Mouse (Mus musculus) embryo, embryonic 9.5 days (tissue): ENCODE results near the gene Sdk1.

ENCODE experiments used
- DNase-seq: peaks from one replicate; pipeline ENCODE4 v3.0.0-alpha.2; 2017; ENCODE audit errors: extremely low spot score

The Sdk1 gene

DNA sequence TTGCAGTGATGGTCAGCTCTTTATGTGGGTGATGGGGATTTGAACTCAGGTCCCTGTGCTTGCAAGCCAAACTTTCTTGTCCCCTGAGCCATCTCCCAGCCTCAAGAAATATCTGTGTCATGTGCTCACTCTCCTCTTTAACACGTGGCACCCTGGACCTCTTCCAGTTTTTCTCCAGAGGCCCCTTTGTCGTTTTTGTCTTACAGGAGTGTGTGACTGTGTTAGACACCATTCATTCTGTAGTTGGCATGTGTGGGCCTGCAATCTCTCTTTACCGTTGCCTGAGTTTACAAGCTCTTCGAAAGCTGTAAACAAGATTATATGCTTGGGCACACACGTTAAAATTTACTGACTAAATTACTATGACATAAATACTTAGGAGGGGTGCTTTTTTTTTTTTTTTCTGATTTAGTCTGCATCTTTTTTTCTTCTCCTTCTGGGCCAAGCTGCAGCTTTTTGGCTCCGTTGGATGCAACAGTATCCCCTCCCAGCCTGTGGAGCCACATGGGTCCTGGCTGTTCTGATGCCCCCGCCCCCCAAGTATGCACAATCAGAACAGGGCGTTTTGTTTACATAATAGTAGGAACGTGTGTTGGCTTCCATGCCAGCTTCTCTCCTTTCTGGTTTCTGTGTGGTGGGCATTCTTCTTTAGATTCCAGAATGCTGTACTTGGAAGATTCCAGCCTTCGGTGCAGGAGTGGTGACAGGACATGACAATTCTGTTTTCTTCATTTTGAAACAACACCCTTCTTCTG lies 527.6 kb downstream of the Sdk1 start:
- DNase-seq, result no peak

DNA sequence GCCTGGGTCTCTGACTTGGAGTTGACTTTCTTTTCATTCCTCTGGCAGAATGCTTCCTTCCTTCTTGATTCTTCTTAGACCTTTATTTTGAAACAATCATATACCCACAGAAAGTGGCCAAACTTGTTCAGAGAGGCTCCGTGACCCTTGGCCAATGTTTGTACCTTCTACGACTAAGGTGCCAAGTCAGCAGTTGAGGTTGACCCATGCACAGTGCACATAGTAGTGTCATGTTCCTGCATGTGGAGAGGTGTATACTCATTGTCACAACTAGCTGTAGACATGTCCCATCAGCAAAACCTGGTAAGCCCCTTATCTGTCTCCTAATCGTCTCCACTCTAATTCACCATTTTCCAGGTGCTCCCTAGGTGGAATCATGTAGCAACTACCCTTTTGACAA lies 530.2 kb downstream of the Sdk1 start:
- DNase-seq, result no peak

DNA sequence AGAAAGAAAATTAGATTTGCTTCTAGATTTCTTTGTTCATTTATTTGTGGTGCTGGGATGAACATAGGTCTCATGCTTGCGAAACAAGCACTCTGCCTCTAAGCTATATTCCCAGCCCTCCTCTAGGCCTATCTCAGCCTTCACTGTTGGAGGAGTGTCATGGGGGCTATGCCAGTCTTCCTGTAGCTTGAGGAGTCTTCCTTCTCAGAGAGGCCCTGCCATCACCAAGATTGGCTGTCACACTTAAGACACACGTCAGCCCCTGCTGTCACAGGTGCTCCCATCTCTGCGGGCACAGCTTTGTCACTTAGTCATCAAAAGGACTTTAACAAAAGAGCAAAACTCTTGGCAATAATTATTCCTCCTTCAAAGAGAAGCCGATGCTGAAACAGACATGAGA lies 536.9 kb downstream of the Sdk1 start:
- no peak for DNase-seq

DNA sequence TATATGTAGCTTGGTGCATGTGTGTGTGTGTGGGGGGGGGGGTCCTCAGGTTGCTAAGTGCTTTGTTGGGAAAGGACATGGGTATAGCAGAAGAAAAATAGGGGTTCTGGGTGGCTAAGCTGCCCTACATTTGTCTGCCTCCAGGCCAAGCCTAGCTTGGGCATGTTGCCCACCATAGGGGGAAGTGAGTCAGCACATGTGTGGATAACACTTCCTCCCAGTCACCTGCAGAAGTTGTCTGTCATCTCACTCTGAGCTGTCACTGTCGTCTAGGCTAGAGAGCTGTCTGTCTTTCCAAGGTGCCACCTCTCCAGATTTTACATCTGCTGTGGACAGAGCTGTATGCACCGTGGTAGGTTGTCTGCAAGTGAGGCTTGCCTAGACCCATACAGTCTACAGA lies 539.9 kb downstream of the Sdk1 start:
- no peak for DNase-seq

DNA sequence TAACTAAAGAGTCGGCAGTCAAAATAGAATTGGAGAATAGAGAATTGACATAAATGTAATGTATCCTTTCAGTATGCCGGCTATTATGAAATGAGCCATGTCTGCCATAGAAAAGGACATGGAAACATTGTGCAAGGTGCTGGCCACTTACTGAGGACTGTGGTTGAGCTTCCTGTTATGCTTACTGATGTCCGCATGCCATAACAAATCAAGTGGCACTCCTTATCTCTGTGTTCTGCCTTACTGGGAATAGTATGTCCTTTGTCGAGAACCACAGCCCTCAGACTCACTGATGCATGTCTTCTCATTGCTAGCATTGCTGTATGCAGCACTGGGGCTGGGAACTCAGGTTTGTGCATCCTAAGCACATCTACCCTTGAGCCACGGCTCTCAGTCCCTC lies 541.0 kb downstream of the Sdk1 start:
- no peak for DNase-seq

DNA sequence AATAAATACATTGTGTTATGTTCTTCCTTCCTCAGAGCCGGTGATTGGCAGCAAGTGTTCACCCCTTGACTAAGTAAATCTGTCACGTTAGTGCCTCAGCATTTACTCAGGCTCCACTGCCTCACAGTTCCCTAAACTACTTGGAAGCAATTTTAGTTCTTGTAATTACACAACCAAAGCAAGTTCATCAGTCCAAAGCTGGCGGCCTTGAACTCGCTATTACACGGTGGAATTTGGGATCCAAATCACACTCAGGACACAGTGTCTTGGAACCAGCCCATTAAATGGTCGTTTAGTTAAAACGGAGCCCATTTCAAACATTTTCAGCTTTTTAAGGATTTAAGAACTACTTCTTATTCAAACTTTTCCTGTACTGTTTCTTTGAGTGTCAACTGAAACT lies 542.2 kb downstream of the Sdk1 start:
- DNase-seq, result no peak

DNA sequence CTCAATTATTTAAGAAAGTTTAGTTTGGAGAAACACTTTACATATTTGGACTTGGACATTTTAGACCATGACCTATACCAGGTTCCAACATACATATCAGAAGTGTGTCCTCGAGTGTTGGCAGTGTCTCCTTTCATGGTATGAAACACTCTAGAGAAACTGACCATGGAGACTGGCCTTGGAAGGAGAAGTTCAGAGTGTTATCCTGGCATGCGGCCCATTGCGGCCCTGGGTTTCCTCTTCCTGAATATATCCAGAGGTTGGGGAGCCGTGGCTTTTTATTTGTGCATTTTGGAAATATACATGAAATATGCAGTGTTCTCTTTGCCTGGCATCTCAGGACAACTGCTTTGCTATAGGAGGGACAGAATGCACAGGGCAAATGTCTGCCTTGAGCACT lies 552.6 kb downstream of the Sdk1 start:
- no peak for DNase-seq

DNA sequence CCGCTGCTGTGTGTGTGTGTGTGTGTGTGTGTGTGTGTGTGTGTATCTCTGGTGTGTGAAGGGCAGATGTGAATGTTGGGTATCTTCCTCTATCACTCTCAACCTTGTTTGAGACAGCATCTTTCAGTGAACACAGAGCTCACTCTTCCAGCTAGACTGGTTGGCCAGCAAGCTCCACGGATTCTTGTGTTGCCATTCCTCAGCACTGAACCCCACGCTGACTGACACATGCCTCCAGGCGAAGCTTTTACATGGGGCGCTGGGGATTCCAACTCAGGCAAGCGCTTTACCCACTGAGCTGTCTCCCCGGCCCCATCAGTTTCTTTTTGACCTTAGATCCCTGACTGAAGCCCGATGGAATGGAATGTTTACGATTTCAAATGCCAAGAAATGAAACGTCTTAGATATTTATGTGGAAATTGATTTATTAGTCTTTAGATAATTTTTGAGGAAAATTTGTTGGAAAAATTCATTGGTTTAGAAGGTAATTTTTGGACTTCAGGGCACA lies 582.6 kb downstream of the Sdk1 start:
- no peak for DNase-seq

DNA sequence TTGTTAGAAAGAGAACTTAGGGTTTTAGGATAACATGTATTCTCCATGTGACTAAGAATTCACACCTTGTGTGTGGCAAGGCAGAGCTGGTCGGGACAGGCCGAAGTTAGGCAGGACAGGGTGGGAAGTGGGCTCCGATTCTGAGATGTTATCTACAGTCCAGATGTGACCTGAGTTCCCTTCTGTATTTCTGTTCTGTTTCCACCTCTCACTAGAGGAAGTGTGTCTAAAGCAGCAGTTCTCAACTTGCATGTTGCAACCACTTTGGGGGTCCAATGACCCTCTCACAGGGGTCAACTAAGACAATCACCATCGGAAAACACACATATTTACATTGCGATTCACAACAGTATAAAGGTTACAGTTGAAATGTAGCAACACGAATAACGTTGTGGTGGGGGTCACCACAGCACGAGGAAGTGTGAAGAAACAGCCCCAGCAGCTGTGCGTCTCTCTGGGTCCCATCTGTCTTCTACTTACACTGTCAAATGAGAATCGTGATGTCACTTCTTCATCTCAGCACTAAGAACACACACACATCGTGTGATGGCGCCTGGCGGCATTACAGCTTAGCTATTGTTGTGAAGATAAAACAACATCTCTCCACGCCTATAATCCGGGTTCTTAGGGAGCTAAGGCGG lies 583.6 kb downstream of the Sdk1 start:
- no peak for DNase-seq

DNA sequence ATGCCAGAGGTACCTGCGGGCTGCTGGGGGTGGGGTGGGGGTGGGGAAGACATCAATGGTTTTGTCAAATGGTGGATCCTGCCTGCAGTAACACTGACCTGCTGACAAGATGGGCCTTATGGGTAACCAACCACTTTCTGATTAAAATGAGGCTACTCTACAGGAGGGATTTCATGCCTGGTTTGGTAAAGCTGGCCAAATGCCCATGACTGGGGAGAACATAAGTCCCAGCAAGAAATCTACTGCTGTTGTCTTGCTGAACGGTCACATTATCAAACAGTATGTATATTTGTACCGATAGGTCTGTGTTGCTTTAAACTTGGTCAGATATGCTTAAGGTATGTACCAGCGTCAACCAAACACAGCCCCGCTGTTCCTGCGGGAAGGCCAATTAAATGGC lies 594.3 kb downstream of the Sdk1 start:
- no peak for DNase-seq

DNA sequence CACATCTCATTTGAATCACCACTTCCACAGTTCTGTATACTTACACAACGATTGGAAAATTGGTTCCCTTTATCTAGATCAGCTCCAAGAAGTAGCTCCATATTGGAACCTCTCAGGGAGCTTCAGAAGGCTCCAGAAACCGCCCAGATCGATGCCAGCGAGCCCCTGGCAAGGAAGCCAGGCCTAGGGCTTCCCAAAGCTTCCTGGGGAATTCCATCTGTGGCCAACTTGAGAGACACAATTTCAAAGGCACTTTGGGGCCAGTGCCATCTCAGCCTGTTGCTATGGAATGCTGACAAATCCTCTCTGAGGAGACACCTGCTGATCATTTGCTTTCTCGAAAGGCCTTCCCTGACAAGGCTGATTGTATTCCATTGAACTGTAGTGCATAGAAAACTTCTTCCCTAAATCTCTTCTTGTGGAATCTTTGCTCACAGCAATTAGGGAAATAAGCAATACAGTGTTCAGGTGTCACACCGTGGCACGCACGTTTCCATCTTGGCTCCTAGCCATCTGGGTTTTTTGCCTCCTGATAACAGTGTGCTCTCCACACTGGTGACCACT lies 595.7 kb downstream of the Sdk1 start:
- no peak for DNase-seq

DNA sequence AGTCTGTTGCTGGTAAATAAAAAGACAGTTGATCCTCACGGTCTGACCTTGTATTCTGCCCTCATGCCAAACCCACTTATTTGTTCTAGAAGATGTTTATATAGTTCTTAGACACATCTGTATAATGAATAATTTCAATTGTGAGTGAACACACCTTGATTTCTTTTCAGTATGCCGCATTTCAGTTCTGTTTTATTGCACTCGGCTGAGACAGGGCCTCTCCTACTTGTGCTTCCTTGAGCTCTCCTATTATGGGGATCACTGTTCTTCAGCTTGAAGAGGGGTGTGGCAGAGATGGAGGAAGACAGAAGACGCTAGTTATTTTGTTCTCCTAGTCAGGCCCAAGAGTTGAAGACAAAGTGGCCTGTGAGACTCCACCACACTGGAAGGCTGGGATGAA lies 603.4 kb downstream of the Sdk1 start:
- no peak for DNase-seq

DNA sequence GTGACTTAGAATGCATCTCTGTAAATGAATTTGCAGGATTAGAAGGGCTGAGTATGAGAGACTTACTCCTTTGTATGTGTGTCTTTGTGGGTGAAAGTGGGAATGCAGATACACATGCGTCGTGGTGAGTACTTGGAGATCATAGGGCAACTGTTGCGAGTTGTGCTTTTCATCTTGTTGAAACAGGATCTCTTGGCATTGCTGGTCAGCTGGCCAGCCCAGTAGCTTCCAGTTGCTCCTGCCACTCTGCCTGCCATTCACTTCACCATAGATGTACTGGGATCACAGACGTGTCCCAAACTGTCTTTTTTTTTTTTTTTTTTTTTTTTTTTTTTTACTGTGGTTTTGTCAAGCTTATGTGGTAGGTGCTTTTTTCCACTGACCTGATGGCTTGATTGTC lies 606.4 kb downstream of the Sdk1 start:
- DNase-seq, result no peak

DNA sequence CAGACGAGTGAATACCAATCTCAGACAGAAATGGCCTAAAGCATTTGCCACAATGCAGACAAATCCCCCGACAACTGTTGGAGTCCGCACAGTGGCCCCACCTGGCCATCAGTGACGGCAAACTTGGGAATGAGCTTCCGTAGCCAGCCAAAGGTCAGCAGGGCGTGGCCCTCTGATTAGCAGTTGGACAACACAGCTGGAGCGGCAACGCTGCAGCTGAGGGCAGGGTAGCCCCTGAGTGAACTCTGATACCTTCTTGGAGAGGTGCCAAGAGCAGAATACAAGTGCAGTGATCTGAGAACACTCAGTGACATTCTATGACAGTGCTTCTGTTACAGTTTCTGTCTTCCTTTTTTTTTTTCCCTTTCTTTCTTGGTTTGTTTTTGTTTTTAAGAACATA lies 610.9 kb downstream of the Sdk1 start:
- DNase-seq, result no peak

DNA sequence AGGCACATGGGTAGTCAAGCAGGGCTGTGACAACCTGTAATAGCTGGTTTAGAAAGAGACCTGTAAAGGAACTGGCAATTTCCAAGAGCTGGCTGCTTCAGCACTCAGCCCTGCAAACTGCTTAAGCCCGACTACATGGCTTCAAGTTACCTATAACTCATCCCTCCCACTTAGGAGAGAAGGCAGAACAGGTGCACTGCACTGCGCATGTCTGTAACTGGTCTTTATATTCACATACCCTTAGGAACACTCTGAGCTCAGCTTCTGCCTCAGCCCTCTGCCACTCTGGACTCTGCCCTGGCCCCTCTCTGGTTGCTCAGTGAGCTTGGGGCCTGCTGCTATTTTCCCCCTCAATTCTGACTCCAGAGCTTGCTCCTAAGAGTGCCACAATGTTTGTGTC lies 615.2 kb downstream of the Sdk1 start:
- no peak for DNase-seq

DNA sequence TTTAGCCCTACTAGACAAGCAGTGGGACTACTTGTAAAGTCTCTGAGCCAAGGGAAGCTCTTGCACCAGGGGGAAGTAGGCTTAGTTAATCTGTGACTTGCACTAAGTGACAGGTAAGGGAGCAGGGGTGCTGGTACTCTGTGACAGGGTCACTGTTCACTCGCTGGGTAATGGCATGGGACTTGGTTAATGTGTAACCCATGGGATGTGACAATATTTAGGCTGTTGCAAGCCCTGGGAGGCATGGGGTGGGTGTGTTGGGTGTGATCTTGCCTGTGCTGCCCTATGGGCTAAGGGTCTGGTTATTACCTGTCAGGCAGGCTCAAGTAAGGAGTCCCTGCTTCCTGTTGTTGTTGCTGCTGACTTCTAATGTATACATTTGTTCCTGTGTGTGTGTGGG lies 616.5 kb downstream of the Sdk1 start:
- no peak for DNase-seq

DNA sequence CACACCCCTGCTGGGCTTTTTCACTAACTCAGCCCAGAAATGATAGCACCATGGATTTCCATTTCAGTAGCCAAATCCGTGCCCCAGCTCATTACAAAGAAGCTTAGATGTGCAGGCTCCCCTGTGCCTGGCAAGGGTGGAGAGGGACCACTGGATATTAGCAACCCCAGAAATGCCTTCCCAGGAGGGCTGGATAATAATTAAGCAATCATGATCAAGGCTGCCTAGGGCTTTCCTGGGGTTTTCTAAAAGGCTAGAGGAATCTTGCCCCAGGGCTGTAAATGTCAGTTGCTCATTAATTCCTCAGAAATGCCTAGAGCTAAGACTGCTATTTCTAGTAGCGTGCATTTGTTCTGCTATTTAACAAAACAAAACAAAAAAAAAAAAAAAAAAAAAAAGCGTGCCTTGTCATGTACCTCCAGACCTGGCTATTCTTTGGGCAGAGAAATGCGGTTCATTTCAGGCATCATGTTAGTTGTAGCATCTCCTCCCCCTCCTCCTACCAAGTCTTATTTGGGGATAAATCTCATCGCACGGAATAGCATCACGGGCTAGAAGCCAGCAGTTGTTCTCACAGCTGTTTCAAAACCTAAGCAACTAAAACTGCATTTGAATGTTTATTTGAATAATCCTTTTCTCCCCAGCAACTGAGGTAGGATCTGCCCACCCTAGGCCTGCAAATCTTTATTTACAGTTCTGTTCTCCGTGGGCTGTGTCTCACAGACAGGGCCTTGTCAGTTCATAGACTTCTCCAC lies 617.3 kb downstream of the Sdk1 start:
- DNase-seq, result no peak

DNA sequence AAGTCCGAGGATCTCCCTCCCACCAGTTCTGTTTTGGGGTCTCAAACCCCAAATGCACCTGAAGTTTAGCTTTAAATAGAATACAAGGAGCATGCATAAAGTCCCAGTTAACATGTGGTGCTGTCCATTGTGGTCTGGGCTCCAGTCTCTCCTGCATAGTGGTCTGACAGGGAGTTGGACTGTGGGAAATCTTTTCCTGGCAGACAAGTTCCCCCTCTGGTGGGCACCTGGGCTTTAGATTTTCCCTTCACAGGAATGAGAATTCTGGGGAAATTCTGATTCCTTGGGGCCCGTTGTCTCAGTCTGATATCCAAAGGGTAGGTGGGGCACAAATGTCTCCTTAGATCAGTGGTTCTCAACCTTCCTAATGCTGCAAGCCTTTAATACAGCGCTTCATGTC lies 624.8 kb downstream of the Sdk1 start:
- DNase-seq, result no peak

DNA sequence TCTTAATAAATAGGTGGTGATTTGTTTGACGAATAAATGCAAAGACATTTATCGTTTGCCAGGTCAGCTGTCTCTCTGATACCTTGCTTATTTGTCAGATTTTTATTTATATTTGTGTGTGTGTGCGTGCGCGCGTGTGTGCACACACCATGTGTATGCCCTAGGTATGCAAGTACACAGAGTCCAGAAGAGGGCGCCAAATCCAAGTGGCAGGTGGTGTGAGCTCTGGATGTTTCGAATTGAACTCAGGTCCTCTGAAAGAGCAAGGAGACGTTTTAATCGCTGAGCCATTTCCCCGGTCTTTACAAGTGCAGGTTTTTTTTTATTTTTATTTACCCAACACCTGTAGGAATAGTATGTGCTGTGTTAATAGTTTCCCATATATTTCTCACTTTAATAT lies 632.5 kb downstream of the Sdk1 start:
- no peak for DNase-seq

DNA sequence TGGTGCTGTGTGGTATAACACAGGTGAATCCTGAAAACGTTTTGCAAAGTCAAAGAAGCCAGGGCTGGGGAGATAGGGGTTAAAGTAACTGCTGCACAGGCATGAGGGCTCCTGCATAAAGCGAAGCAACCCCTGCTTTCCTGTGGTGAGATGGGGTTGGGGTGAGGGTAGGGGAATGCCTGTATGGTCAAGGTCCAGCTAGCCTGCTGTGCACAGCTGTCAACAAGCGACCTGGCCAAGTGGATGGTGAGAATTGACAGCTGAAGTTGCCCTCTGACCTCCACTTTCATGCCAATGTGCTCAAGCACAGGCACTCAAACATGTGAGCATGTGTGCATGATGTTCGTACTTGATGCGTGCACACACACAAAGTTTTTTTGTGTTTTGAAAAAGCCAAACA lies 639.4 kb downstream of the Sdk1 start:
- no peak for DNase-seq

DNA sequence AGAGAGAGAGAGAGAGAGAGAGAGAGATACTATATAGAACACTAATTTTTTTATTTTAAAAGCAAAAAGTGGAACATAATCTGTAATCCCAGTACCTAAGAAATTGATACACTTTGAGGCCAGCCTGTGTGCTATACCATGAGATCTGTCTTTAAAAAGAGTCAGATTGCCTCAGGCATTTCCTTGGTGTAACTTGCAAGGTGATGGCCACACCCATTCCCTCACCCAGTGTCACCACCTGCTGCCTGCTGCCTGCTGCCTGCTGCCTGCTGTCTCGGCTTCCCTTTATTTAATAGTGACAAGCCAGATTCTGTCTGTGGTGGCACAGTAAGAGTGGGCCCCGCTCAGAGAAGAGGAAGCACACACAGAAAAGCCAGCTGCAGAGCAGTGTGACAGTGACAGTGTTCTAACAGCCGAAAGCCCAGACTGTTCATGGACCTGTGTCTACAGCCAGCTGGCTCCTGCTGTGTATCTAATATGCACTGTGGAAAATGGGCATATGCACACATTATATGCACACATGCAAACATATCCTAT lies 642.9 kb downstream of the Sdk1 start:
- DNase-seq, result no peak

DNA sequence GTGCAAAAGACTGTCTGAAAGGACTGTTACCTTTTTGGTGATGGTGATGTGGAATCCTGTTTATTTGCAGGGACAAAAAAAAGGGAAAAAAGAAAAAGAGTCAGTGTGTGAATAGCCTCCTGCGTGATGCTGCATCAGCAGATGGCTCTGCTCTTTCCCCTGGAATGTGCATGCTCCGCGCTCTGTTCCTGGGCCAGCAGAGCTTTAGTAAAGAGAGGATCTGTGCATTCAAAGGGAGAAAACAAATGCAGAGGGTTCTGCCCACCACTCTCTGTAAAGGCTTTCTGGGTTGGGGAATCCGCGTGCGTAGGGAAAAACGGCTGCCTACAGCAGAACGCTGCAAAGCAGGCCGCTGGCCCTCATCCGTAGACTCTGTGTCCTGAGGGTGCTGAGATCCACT lies 644.7 kb downstream of the Sdk1 start:
- DNase-seq, result no peak
